Mouse (Mus musculus) kidney, adult 18-20 months (tissue): ENCODE measurements around the gene Palm2.

ENCODE experiments used
- DNase-seq: peaks from one replicate; pipeline ENCODE4 v3.0.0; 2021

The Palm2 gene

GRCm38 (mm10) chr4:57569711-57570110 lies 135.7 kb downstream of the Palm2 start:
- DNase-seq: no peak

- DNase-seq: no peak
Observed at GRCm38 (mm10) chr4:57570229-57570628, 136.2 kb downstream of the Palm2 start.

- DNase-seq: no peak
Observed at GRCm38 (mm10) chr4:57574181-57574580, 140.1 kb downstream of the Palm2 start.

GRCm38 (mm10) chr4:57574646-57575045 lies 140.6 kb downstream of the Palm2 start:
- DNase-seq: no peak

- no peak for DNase-seq
Observed at GRCm38 (mm10) chr4:57575686-57576085, 141.6 kb downstream of the Palm2 start.

- no peak for DNase-seq
Observed at GRCm38 (mm10) chr4:57576095-57576494, 142.0 kb downstream of the Palm2 start.

- DNase-seq: no peak
Observed at GRCm38 (mm10) chr4:57579683-57580082, 145.6 kb downstream of the Palm2 start.

- no peak for DNase-seq
Observed at GRCm38 (mm10) chr4:57585281-57585800, 151.3 kb downstream of the Palm2 start.

- DNase-seq: no peak
Observed at GRCm38 (mm10) chr4:57586933-57587658, 153.0 kb downstream of the Palm2 start.

- DNase-seq: no peak
Observed at GRCm38 (mm10) chr4:57588356-57588755, 154.3 kb downstream of the Palm2 start.

- no peak for DNase-seq
Observed at GRCm38 (mm10) chr4:57592751-57593150, 158.7 kb downstream of the Palm2 start.

- DNase-seq: no peak
Observed at GRCm38 (mm10) chr4:57599946-57600345, 165.9 kb downstream of the Palm2 start.

- DNase-seq: no peak
Observed at GRCm38 (mm10) chr4:57600685-57601457, 166.8 kb downstream of the Palm2 start.

- no peak for DNase-seq
Observed at GRCm38 (mm10) chr4:57601458-57601835, 167.4 kb downstream of the Palm2 start.

GRCm38 (mm10) chr4:57601903-57602617 lies 168.0 kb downstream of the Palm2 start:
- DNase-seq: no peak

- DNase-seq: no peak
Observed at GRCm38 (mm10) chr4:57606258-57606657, 172.2 kb downstream of the Palm2 start.

- DNase-seq: peak; percentile 85
Observed at GRCm38 (mm10) chr4:57607247-57607942, 173.3 kb downstream of the Palm2 start.

- DNase-seq: no peak
Observed at GRCm38 (mm10) chr4:57611303-57612077, 177.4 kb downstream of the Palm2 start.

- DNase-seq: no peak
Observed at GRCm38 (mm10) chr4:57612716-57613115, 178.7 kb downstream of the Palm2 start.

- no peak for DNase-seq
Observed at GRCm38 (mm10) chr4:57614686-57615085, 180.6 kb downstream of the Palm2 start.

- no peak for DNase-seq
Observed at GRCm38 (mm10) chr4:57618743-57619142, 184.7 kb downstream of the Palm2 start.

GRCm38 (mm10) chr4:57622816-57623215 lies 188.8 kb downstream of the Palm2 start:
- DNase-seq: no peak
